Mouse (Mus musculus): ENCODE measurements at regions not wholly inside any gene's neighbourhood (a gene's known extent, or its start where the extent isn't known, plus 50 kb on each side); places are given as distances from the start of the nearest gene placed in this dataset.

GRCm38 (mm10) chr13:45267906-45268305, 121.6 kb upstream of the Mylip start:
- WGBS: 73% methylated on average over 4 of the region's 4 CpGs
- H3K4me3 ChIP-seq (replicated peaks; ENCODE audit: control insufficient read depth, low read depth, low read length): no peak overlapping the region
- TF ChIP-seq CTCF (IDR thresholded peaks at IDR 0.05; ENCODE audit: control insufficient read depth, insufficient read depth, low read length) (no peak), POLR2A (IDR thresholded peaks at IDR 0.05; ENCODE audit: borderline replicate concordance, control insufficient read depth, low read depth, low read length) (no peak)
- H3K27ac ChIP-seq (ENCODE audit: control insufficient read depth, insufficient read depth, low read depth, low read length, poor library complexity): no peak overlapping the region
- no peaks in the 10 kb centered on the region for H3K4me1 ChIP-seq (ENCODE audit: control insufficient read depth, insufficient read depth, low read length)

GRCm38 (mm10) chr13:45274261-45274884, 115.2 kb upstream of the Mylip start:
- no peaks in the 10 kb centered on the region for H3K4me1 ChIP-seq (ENCODE audit: control insufficient read depth, insufficient read depth, low read length)
- TF ChIP-seq POLR2A (IDR thresholded peaks at IDR 0.05; ENCODE audit: borderline replicate concordance, control insufficient read depth, low read depth, low read length): no peak
- no peak for TF ChIP-seq CTCF (IDR thresholded peaks at IDR 0.05; ENCODE audit: control insufficient read depth, insufficient read depth, low read length)
- 58% methylated on average over 8 of the region's 8 CpGs for WGBS
- no peak overlapping the region for H3K4me3 ChIP-seq (replicated peaks; ENCODE audit: control insufficient read depth, low read depth, low read length)
- H3K27ac ChIP-seq (ENCODE audit: control insufficient read depth, insufficient read depth, low read depth, low read length, poor library complexity): no peak overlapping the region

GRCm38 (mm10) chr13:45275391-45275790, 114.2 kb upstream of the Mylip start:
- TF ChIP-seq CTCF (IDR thresholded peaks at IDR 0.05; ENCODE audit: control insufficient read depth, insufficient read depth, low read length): no peak
- TF ChIP-seq POLR2A (IDR thresholded peaks at IDR 0.05; ENCODE audit: borderline replicate concordance, control insufficient read depth, low read depth, low read length): no peak
- Histone ChIP-seq H3K4me3 (replicated peaks; ENCODE audit: control insufficient read depth, low read depth, low read length) (no peak overlapping the region), H3K4me1 (ENCODE audit: control insufficient read depth, insufficient read depth, low read length) (no peaks in the 10 kb centered on the region; the same call in 1 of the 2 replicates), H3K27ac (ENCODE audit: control insufficient read depth, insufficient read depth, low read depth, low read length, poor library complexity) (no peak overlapping the region)
- 77% methylated on average over 5 of the region's 5 CpGs for WGBS

GRCm38 (mm10) chr13:45277842-45278416, 111.6 kb upstream of the Mylip start:
- WGBS: 76% methylated on average over 7 of the region's 7 CpGs
- Histone ChIP-seq H3K4me3 (replicated peaks; ENCODE audit: control insufficient read depth, low read depth, low read length) (no peak overlapping the region), H3K27ac (ENCODE audit: control insufficient read depth, insufficient read depth, low read depth, low read length, poor library complexity) (no peak overlapping the region), H3K4me1 (ENCODE audit: control insufficient read depth, insufficient read depth, low read length) (no peaks in the 10 kb centered on the region; the same call in 1 of the 2 replicates)
- no peak for TF ChIP-seq CTCF (IDR thresholded peaks at IDR 0.05; ENCODE audit: control insufficient read depth, insufficient read depth, low read length)
- no peak for TF ChIP-seq POLR2A (IDR thresholded peaks at IDR 0.05; ENCODE audit: borderline replicate concordance, control insufficient read depth, low read depth, low read length)

- no peaks in the 10 kb centered on the region; the same call in 1 of the 2 replicates for H3K4me1 ChIP-seq (ENCODE audit: control insufficient read depth, insufficient read depth, low read length)
- no peak overlapping the region for H3K27ac ChIP-seq (ENCODE audit: control insufficient read depth, insufficient read depth, low read depth, low read length, poor library complexity)
- TF ChIP-seq POLR2A (IDR thresholded peaks at IDR 0.05; ENCODE audit: borderline replicate concordance, control insufficient read depth, low read depth, low read length) (no peak), CTCF (IDR thresholded peaks at IDR 0.05; ENCODE audit: control insufficient read depth, insufficient read depth, low read length) (no peak)
- WGBS: 79% methylated on average over 8 of the region's 8 CpGs
- no peak overlapping the region for H3K4me3 ChIP-seq (replicated peaks; ENCODE audit: control insufficient read depth, low read depth, low read length)
Measured at GRCm38 (mm10) chr13:45281106-45281505, 108.4 kb upstream of the Mylip start.

GRCm38 (mm10) chr13:45286651-45287050, 102.9 kb upstream of the Mylip start:
- H3K27ac ChIP-seq (ENCODE audit: control insufficient read depth, insufficient read depth, low read depth, low read length, poor library complexity): no peak overlapping the region
- no peak overlapping the region for H3K4me3 ChIP-seq (replicated peaks; ENCODE audit: control insufficient read depth, low read depth, low read length)
- TF ChIP-seq POLR2A (IDR thresholded peaks at IDR 0.05; ENCODE audit: borderline replicate concordance, control insufficient read depth, low read depth, low read length) (no peak), CTCF (IDR thresholded peaks at IDR 0.05; ENCODE audit: control insufficient read depth, insufficient read depth, low read length) (no peak)
- no peaks in the 10 kb centered on the region for H3K4me1 ChIP-seq (ENCODE audit: control insufficient read depth, insufficient read depth, low read length)
- WGBS: 87% methylated on average over 2 of the region's 2 CpGs

- WGBS: 87% methylated on average over 4 of the region's 4 CpGs
- Histone ChIP-seq H3K27ac (ENCODE audit: control insufficient read depth, insufficient read depth, low read depth, low read length, poor library complexity) (no peak overlapping the region), H3K4me1 (ENCODE audit: control insufficient read depth, insufficient read depth, low read length) (no peaks in the 10 kb centered on the region), H3K4me3 (replicated peaks; ENCODE audit: control insufficient read depth, low read depth, low read length) (no peak overlapping the region)
- no peak for TF ChIP-seq CTCF (IDR thresholded peaks at IDR 0.05; ENCODE audit: control insufficient read depth, insufficient read depth, low read length)
- TF ChIP-seq POLR2A (IDR thresholded peaks at IDR 0.05; ENCODE audit: borderline replicate concordance, control insufficient read depth, low read depth, low read length): no peak
Measured at GRCm38 (mm10) chr13:45287217-45287616, 102.3 kb upstream of the Mylip start.

GRCm38 (mm10) chr13:45289976-45290375, 99.6 kb upstream of the Mylip start:
- TF ChIP-seq CTCF (IDR thresholded peaks at IDR 0.05; ENCODE audit: control insufficient read depth, insufficient read depth, low read length): no peak
- TF ChIP-seq POLR2A (IDR thresholded peaks at IDR 0.05; ENCODE audit: borderline replicate concordance, control insufficient read depth, low read depth, low read length): no peak

More at GRCm38 (mm10) chr13:45289976-45290375, 99.6 kb upstream of the Mylip start:
- 88% methylated on average over 11 of the region's 11 CpGs for WGBS
- H3K27ac ChIP-seq (ENCODE audit: control insufficient read depth, insufficient read depth, low read depth, low read length, poor library complexity): no peak overlapping the region
- no peaks in the 10 kb centered on the region for H3K4me1 ChIP-seq (ENCODE audit: control insufficient read depth, insufficient read depth, low read length)
- no peak overlapping the region for H3K4me3 ChIP-seq (replicated peaks; ENCODE audit: control insufficient read depth, low read depth, low read length)
